ENCODE assay signal across 20 mouse cellular contexts in genomic region chr3:127414438-127414837, GRCm38 (mm10).
A peak's percentile ranks its signal among the peaks of the same experiment; 100 is the strongest.
DNase-seq lines count a peak whose midpoint lies in the region; ATAC-seq and TF ChIP-seq lines count a peak whose summit lies in the region.
"Had no signal": no experiment of that assay in that cellular context is flagged by ENCODE, and none has a peak within 500 bp of the region (broad histone marks: within the 10 kb centered on the region; RNA-seq: fewer than 3 reads in every experiment).

No protein-coding gene starts in this region.

- DNase-seq in liver, embryonic 14.5 days (ENCODE audit: low read depth in 3 of 3, low spot score in 3 of 3) = no peak
- DNase-seq in liver (no peak), 416B (ENCODE audit: low read depth) (peak; percentile 5), CH12.LX (ENCODE audit: extremely low read depth) (peak; percentile 14), ZHBTc4 (ENCODE audit: low read depth, low spot score) (peak; percentile 56)
- no peak for DNase-seq in frontal cortex, postnatal 36 days (ENCODE audit: low spot score in 2 of 2)
- no peak for DNase-seq in right cerebral cortex, postnatal 25 days
- DNase-seq: cerebellum, adult 11-12 months; cerebellum, postnatal 25 days; gastrocnemius, postnatal 10 days; heart, adult 2 months; lung, adult 18-20 months had no signal

- TF ChIP-seq POLR2A in CH12.LX (IDR thresholded peaks at IDR 0.05; ENCODE audit: low read depth, low read length) = no peak

- ATAC-seq in liver, embryonic 14.5 days (ENCODE audit: insufficient read depth) = no peak
- no peak for ATAC-seq in cerebellum, adult (ENCODE audit: insufficient number of reproducible peaks, low FRiP score, low TSS enrichment)
- ATAC-seq: CD4-positive, CD25-positive, alpha-beta regulatory T cell, adult 4 months; forebrain, embryonic 15.5 days; midbrain, embryonic 16.5 days had no signal

- TF ChIP-seq RAD21 in CH12.LX (IDR thresholded peaks at IDR 0.05; ENCODE audit: low read depth, low read length) = no peak

- H3K79me2 ChIP-seq in CH12.LX (replicated peaks; ENCODE audit: control insufficient read depth, extremely low read depth, insufficient read depth, poor library complexity, severe bottlenecking) = no peaks in the 10 kb centered on the region

- in situ Hi-C loops in CH12.LX (cut with MboI; ENCODE audit: low pct_ligation_motif_present, low pct_unique_long_range_greater_than_20kb, low sequenced_read_pairs) = no loop called here

- TF ChIP-seq EP300 in liver, embryonic 14.5 days (IDR thresholded peaks at IDR 0.05; ENCODE audit: low read depth) = no peak
- no peak for TF ChIP-seq EP300 in CH12.LX (IDR thresholded peaks at IDR 0.05; ENCODE audit: low read length)

- H3K36me3 ChIP-seq in liver, embryonic 14.5 days (replicated peaks; ENCODE audit: control insufficient read depth, insufficient read depth, low read depth) = no peaks in the 10 kb centered on the region
- no peaks in the 10 kb centered on the region for H3K36me3 ChIP-seq in CH12.LX (replicated peaks in 1 of 2; ENCODE audit: control insufficient read depth in 1 of 2, insufficient read depth in 1 of 2, low read length in 1 of 2)
- H3K36me3 ChIP-seq: forebrain, embryonic 15.5 days; limb, embryonic 13.5 days had no signal

- WGBS in liver, embryonic 14.5 days (ENCODE audit: insufficient replicate concordance) = 14% methylated on average over 1 of the region's 1 CpGs

- H3K4me2 ChIP-seq in liver, embryonic 14.5 days (ENCODE audit: low read depth) = no peak overlapping the region
- no peak overlapping the region for H3K4me2 ChIP-seq in CH12.LX (ENCODE audit: insufficient read depth, low read depth, poor library complexity, severe bottlenecking)
- H3K4me2 ChIP-seq: forebrain, embryonic 15.5 days; limb, embryonic 13.5 days had no signal

- dilution Hi-C loops in CH12.LX (cut with MboI; ENCODE audit: extremely low pct_ligation_motif_present, extremely low pct_unique_long_range_greater_than_20kb, low sequenced_read_pairs) = no loop called here

- H3K27me3 ChIP-seq in liver, embryonic 14.5 days (ENCODE audit: control insufficient read depth, insufficient read depth, low read length) = no peaks in the 10 kb centered on the region
- no peaks in the 10 kb centered on the region for H3K27me3 ChIP-seq in CH12.LX (replicated peaks)
- H3K27me3 ChIP-seq: forebrain, embryonic 15.5 days; limb, embryonic 13.5 days had no signal

- H3K27ac ChIP-seq in liver, embryonic 14.5 days = no peak overlapping the region
- no peak overlapping the region for H3K27ac ChIP-seq in CH12.LX (ENCODE audit: insufficient read depth, low read depth)
- H3K27ac ChIP-seq: forebrain, embryonic 15.5 days; heart, adult 2 months; limb, embryonic 13.5 days; macrophage; stomach, postnatal 0 days had no signal

- no peaks in the 10 kb centered on the region for H3K4me1 ChIP-seq in liver, embryonic 14.5 days (replicated peaks; ENCODE audit: control insufficient read depth in 2 of 2, insufficient read depth in 2 of 2, low read length in 1 of 2)
- peaks cover 0 to 2% of the 10 kb centered on the region in 2 experiments; a peak in 2 of 4 replicates for H3K4me1 ChIP-seq in CH12.LX (ENCODE audit: control insufficient read depth in 1 of 2, insufficient read depth in 2 of 2)
- H3K4me1 ChIP-seq: forebrain, embryonic 15.5 days had no signal

- H3K9ac ChIP-seq in liver, embryonic 14.5 days (replicated peaks) = no peak overlapping the region
- H3K9ac ChIP-seq in CH12.LX (ENCODE audit: insufficient read depth, low read depth) = no peak overlapping the region
- H3K9ac ChIP-seq: forebrain, embryonic 15.5 days; limb, embryonic 13.5 days had no signal

- peak; percentile 40 for TF ChIP-seq CTCF in liver, embryonic 14.5 days (IDR thresholded peaks at IDR 0.05; ENCODE audit: low read depth)
- peak in 1 of 2 experiments; percentile 25; a peak in 1 of 4 replicates for TF ChIP-seq CTCF in CH12.LX (conservative IDR thresholded peaks at IDR 0.05 in 1 of 2, IDR thresholded peaks at IDR 0.05 in 1 of 2; ENCODE audit: low read depth in 2 of 2, low read length in 2 of 2)

- H3K9me3 ChIP-seq in liver, embryonic 14.5 days (ENCODE audit: control insufficient read depth, low read length) = no peaks in the 10 kb centered on the region
- peaks cover 6% of the 10 kb centered on the region for H3K9me3 ChIP-seq in CH12.LX (replicated peaks; ENCODE audit: low read length)
- H3K9me3 ChIP-seq: forebrain, embryonic 15.5 days; limb, embryonic 13.5 days had no signal

- no peak overlapping the region for H3K4me3 ChIP-seq in liver, embryonic 14.5 days (ENCODE audit: insufficient read depth in 1 of 2, low read depth in 2 of 2, low read length in 2 of 2)
- no peak overlapping the region for H3K4me3 ChIP-seq in CH12.LX (replicated peaks in 1 of 3; ENCODE audit: low read depth in 2 of 3, low read length in 2 of 3, poor library complexity in 1 of 3)
- H3K4me3 ChIP-seq: erythroblast, embryonic 14.5 days; forebrain, embryonic 15.5 days; heart, adult 2 months; limb, embryonic 13.5 days had no signal

TF ChIP-seq in CH12.LX, 34 proteins besides CTCF, POLR2A, EP300 and RAD21:
- TF ChIP-seq CHD1 (IDR thresholded peaks at IDR 0.05; ENCODE audit: low read depth, low read length) = no peak
- TF ChIP-seq SMC3 (IDR thresholded peaks at IDR 0.05; ENCODE audit: low read depth, low read length) = no peak
- TF ChIP-seq MXI1 (IDR thresholded peaks at IDR 0.05; ENCODE audit: low read depth, low read length) = no peak
- TF ChIP-seq RCOR1 (conservative IDR thresholded peaks at IDR 0.05; ENCODE audit: low read depth, low read length) = no peak
- no peak for TF ChIP-seq MAFK (IDR thresholded peaks at IDR 0.05; ENCODE audit: insufficient replicate concordance, low read length)
- TF ChIP-seq TBP (conservative IDR thresholded peaks at IDR 0.05; ENCODE audit: low read depth, low read length) = no peak
- TF ChIP-seq HCFC1 (IDR thresholded peaks at IDR 0.05; ENCODE audit: low read depth, low read length) = no peak

Comparison
In these comparisons a context has a peak if more than half of its experiments do, and no peak if none do; other contexts are left out.
1. DNase-seq: peak in 416B (single experiment), CH12.LX (single experiment) and ZHBTc4 (single experiment); none in liver, embryonic 14.5 days (0 of 3), liver (single experiment), frontal cortex, postnatal 36 days (0 of 2) and right cerebral cortex, postnatal 25 days (single experiment).